Mouse (Mus musculus): ENCODE results near the gene Gramd1b.

DNA sequence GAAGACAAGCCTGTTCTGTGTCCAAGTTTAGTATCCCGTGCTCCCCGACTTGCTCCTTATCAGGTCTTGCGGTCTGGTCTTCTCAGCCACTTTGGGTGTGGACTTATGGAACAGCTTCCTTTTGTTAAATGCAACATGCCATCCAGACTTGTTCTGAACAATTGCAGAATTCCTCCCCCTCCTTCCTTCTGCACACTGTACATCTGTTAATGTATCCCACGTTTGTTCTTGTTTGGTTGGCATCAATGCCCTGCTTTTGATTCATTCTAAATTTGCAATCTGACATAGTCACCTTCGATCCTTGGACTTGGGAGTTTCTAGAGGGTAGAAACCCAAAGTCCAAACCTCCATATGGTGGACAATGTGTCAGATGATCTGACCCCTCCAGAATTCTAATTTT lies 255.3 kb downstream of the Gramd1b start:
- TF ChIP-seq CTCF (IDR thresholded peaks at IDR 0.05) (no peak), EP300 (IDR thresholded peaks at IDR 0.05) (no peak)
